Mouse (Mus musculus): ENCODE measurements around the gene Mrm3. TPM values are rescaled to one million over a fixed set of nuclear protein-coding genes. Genes with fewer than 3 reads are reported as not detected.

Gene Mrm3
- polyA plus RNA-seq (2014; fragmentation: Illumina TruSeq; extraction: RNeasy Lipid Tissue Mini Kit (QIAGEN cat#74804); ENCODE audit: low read depth, low replicate concordance): 2.5 TPM

GRCm38 (mm10) chr11:76242901-76243810, at the start of gene Mrm3, which contains the start of gene Glod4:
Gene Mrm3 (plus strand): TSS chr11:76243715.
Gene Glod4 (minus strand): TSS chr11:76243725.

GRCm38 (mm10) chr11:76217390-76217800, 26.1 kb upstream of the Mrm3 start, which contains the start of the genes Dbil5 and Gemin4:
Gene Dbil5 (plus strand): TSS chr11:76217608.
Gene Gemin4 (minus strand): TSS chr11:76217664.

Other genes with a start within 250 kb of the Mrm3 start
- 141 TPM for gene 1700016K19Rik, start 243.8 kb upstream of the Mrm3 start, polyA plus RNA-seq (2014; fragmentation: Illumina TruSeq; extraction: RNeasy Lipid Tissue Mini Kit (QIAGEN cat#74804); ENCODE audit: low read depth, low replicate concordance)
- gene Rflnb, start 215.9 kb upstream of the Mrm3 start, polyA plus RNA-seq (2014; fragmentation: Illumina TruSeq; extraction: RNeasy Lipid Tissue Mini Kit (QIAGEN cat#74804); ENCODE audit: low read depth, low replicate concordance): 0.98 TPM
- gene Vps53, start 64.1 kb upstream of the Mrm3 start, polyA plus RNA-seq (2014; fragmentation: Illumina TruSeq; extraction: RNeasy Lipid Tissue Mini Kit (QIAGEN cat#74804); ENCODE audit: low read depth, low replicate concordance): 17.0 TPM
- gene Fam57a, start 64.0 kb upstream of the Mrm3 start, polyA plus RNA-seq (2014; fragmentation: Illumina TruSeq; extraction: RNeasy Lipid Tissue Mini Kit (QIAGEN cat#74804); ENCODE audit: low read depth, low replicate concordance): 2.3 TPM
- gene Dbil5, start 26.1 kb upstream of the Mrm3 start, polyA plus RNA-seq (2014; fragmentation: Illumina TruSeq; extraction: RNeasy Lipid Tissue Mini Kit (QIAGEN cat#74804); ENCODE audit: low read depth, low replicate concordance): 1,688 TPM
- 16.4 TPM for gene Gemin4, start 26.1 kb upstream of the Mrm3 start, polyA plus RNA-seq (2014; fragmentation: Illumina TruSeq; extraction: RNeasy Lipid Tissue Mini Kit (QIAGEN cat#74804); ENCODE audit: low read depth, low replicate concordance)
- gene Glod4, start within 50 bp of the Mrm3 start, polyA plus RNA-seq (2014; fragmentation: Illumina TruSeq; extraction: RNeasy Lipid Tissue Mini Kit (QIAGEN cat#74804); ENCODE audit: low read depth, low replicate concordance): 46.5 TPM
- 34.5 TPM for gene Nxn, start 155.4 kb downstream of the Mrm3 start, polyA plus RNA-seq (2014; fragmentation: Illumina TruSeq; extraction: RNeasy Lipid Tissue Mini Kit (QIAGEN cat#74804); ENCODE audit: low read depth, low replicate concordance)
- gene Timm22, start 163.2 kb downstream of the Mrm3 start, polyA plus RNA-seq (2014; fragmentation: Illumina TruSeq; extraction: RNeasy Lipid Tissue Mini Kit (QIAGEN cat#74804); ENCODE audit: low read depth, low replicate concordance): 2.3 TPM

Measured in testis, adult 10 weeks (tissue).